Mouse (Mus musculus) ovary, postnatal 10 days (tissue): ENCODE data around the gene Hjurp.

Source experiments
- DNase-seq: peaks from one replicate; pipeline ENCODE4 v3.0.0; 2022; ENCODE audit warnings: low spot score

Gene Hjurp

GRCm38 (mm10) chr1:88297480-88298258 is 20.2 kb upstream of the Hjurp start:
- DNase-seq = no peak

GRCm38 (mm10) chr1:88296171-88296920 is 18.9 kb upstream of the Hjurp start:
- no peak for DNase-seq

- no peak for DNase-seq
Observed at GRCm38 (mm10) chr1:88294650-88295049, 17.2 kb upstream of the Hjurp start.

GRCm38 (mm10) chr1:88292057-88292456 is 14.6 kb upstream of the Hjurp start:
- no peak for DNase-seq

GRCm38 (mm10) chr1:88291409-88292005 is 14.1 kb upstream of the Hjurp start:
- no peak for DNase-seq

- DNase-seq = no peak
Observed at GRCm38 (mm10) chr1:88290511-88290910, 13.1 kb upstream of the Hjurp start.

- no peak for DNase-seq
Observed at GRCm38 (mm10) chr1:88289917-88290316, 12.5 kb upstream of the Hjurp start.

- no peak for DNase-seq
Observed at GRCm38 (mm10) chr1:88289152-88289551, 11.7 kb upstream of the Hjurp start.

- no peak for DNase-seq
Observed at GRCm38 (mm10) chr1:88288789-88289127, 11.3 kb upstream of the Hjurp start.

- no peak for DNase-seq
Observed at GRCm38 (mm10) chr1:88288056-88288788, 10.8 kb upstream of the Hjurp start.

- no peak for DNase-seq
Observed at GRCm38 (mm10) chr1:88287697-88287980, 10.2 kb upstream of the Hjurp start.

GRCm38 (mm10) chr1:88286887-88287696 is 9.7 kb upstream of the Hjurp start:
- DNase-seq = no peak

GRCm38 (mm10) chr1:88286136-88286845 is 8.9 kb upstream of the Hjurp start:
- no peak for DNase-seq

- DNase-seq = no peak
Observed at GRCm38 (mm10) chr1:88285652-88286051, 8.2 kb upstream of the Hjurp start.

- DNase-seq = no peak
Observed at GRCm38 (mm10) chr1:88284946-88285320, 7.5 kb upstream of the Hjurp start.

- no peak for DNase-seq
Observed at GRCm38 (mm10) chr1:88284228-88284945, 7.0 kb upstream of the Hjurp start.

- DNase-seq = no peak
Observed at GRCm38 (mm10) chr1:88283376-88284227, 6.2 kb upstream of the Hjurp start.

GRCm38 (mm10) chr1:88282301-88282700 is 4.9 kb upstream of the Hjurp start:
- no peak for DNase-seq

GRCm38 (mm10) chr1:88280006-88280690 is 2.7 kb upstream of the Hjurp start:
- no peak for DNase-seq
